Mouse (Mus musculus) adrenal gland, adult (tissue): ENCODE data around the gene Ccdc97.

ENCODE experiments used
- DNase-seq, 2 experiments: peaks; one replicate each; pipeline ENCODE4 v3.0.0; 2022 to 2023; ENCODE audit warnings: low spot score in 1 of 2; ENCODE audit not compliant: inconsistent age in 2 of 2

Gene Ccdc97

GRCm38 (mm10) chr7:25718788-25719417 is at the start of gene Ccdc97:
Gene Ccdc97 (minus strand): TSS chr7:25719088.
- peak; percentile 95 to 98 for DNase-seq

- no peak for DNase-seq
Measured at GRCm38 (mm10) chr7:25768229-25768628, 49.3 kb upstream of the Ccdc97 start.

- no peak for DNase-seq
Measured at GRCm38 (mm10) chr7:25766108-25766507, 47.2 kb upstream of the Ccdc97 start.

GRCm38 (mm10) chr7:25764221-25764620 is 45.3 kb upstream of the Ccdc97 start:
- no peak for DNase-seq

- DNase-seq: peak in 1 of 2 experiments; percentile 42
Measured at GRCm38 (mm10) chr7:25763678-25764077, 44.8 kb upstream of the Ccdc97 start.

- DNase-seq: peak; percentile 15 to 51
Measured at GRCm38 (mm10) chr7:25761354-25761753, 42.5 kb upstream of the Ccdc97 start.

- peak; percentile 93 to 97 for DNase-seq
Measured at GRCm38 (mm10) chr7:25756011-25756410, 37.1 kb upstream of the Ccdc97 start.

- peak in 1 of 2 experiments; percentile 78 for DNase-seq
Measured at GRCm38 (mm10) chr7:25755468-25755833, 36.6 kb upstream of the Ccdc97 start.

GRCm38 (mm10) chr7:25754738-25755467 is 36.0 kb upstream of the Ccdc97 start, which contains the start of gene Hnrnpul1:
Gene Hnrnpul1 (minus strand): TSS chr7:25754757.
- DNase-seq: peak; percentile 99 to 100

- DNase-seq: no peak
Measured at GRCm38 (mm10) chr7:25754439-25754737, 35.5 kb upstream of the Ccdc97 start.

- no peak for DNase-seq
Measured at GRCm38 (mm10) chr7:25753643-25754438, 35.0 kb upstream of the Ccdc97 start.

- DNase-seq: no peak
Measured at GRCm38 (mm10) chr7:25753076-25753475, 34.2 kb upstream of the Ccdc97 start.

- no peak for DNase-seq
Measured at GRCm38 (mm10) chr7:25746844-25747243, 28.0 kb upstream of the Ccdc97 start.

- no peak for DNase-seq
Measured at GRCm38 (mm10) chr7:25738277-25738676, 19.4 kb upstream of the Ccdc97 start.

- no peak for DNase-seq
Measured at GRCm38 (mm10) chr7:25736920-25737319, 18.0 kb upstream of the Ccdc97 start.

- no peak for DNase-seq
Measured at GRCm38 (mm10) chr7:25734991-25735390, 16.1 kb upstream of the Ccdc97 start.

GRCm38 (mm10) chr7:25731294-25732055 is 12.6 kb upstream of the Ccdc97 start:
- DNase-seq: no peak

- peak in 1 of 2 experiments; percentile 66 for DNase-seq
Measured at GRCm38 (mm10) chr7:25729862-25730261, 11.0 kb upstream of the Ccdc97 start.

GRCm38 (mm10) chr7:25729396-25729795 is 10.5 kb upstream of the Ccdc97 start:
- DNase-seq: no peak

GRCm38 (mm10) chr7:25727800-25728199 is 8.9 kb upstream of the Ccdc97 start:
- no peak for DNase-seq

GRCm38 (mm10) chr7:25725886-25726285 is 7.0 kb upstream of the Ccdc97 start:
- no peak for DNase-seq
